Mouse (Mus musculus): ENCODE results near the gene Mep1a.

Mep1a gene

GRCm38 (mm10) chr17:43474775-43475174, 27.8 kb downstream of the Mep1a start:
- DNase-seq, result no peak

GRCm38 (mm10) chr17:43472558-43472957, 30.1 kb downstream of the Mep1a start:
- no peak for DNase-seq

- no peak for DNase-seq
Measured at GRCm38 (mm10) chr17:43470039-43470438, 32.6 kb downstream of the Mep1a start.

- DNase-seq, result peak; percentile 94
Measured at GRCm38 (mm10) chr17:43460245-43461181, 42.1 kb downstream of the Mep1a start.

GRCm38 (mm10) chr17:43459737-43460230, 42.8 kb downstream of the Mep1a start:
- no peak for DNase-seq

GRCm38 (mm10) chr17:43458598-43458997, 44.0 kb downstream of the Mep1a start:
- DNase-seq, result peak; percentile 90

GRCm38 (mm10) chr17:43451216-43451615, 51.4 kb downstream of the Mep1a start:
- DNase-seq, result no peak

GRCm38 (mm10) chr17:43434485-43434884, 68.1 kb downstream of the Mep1a start:
- DNase-seq, result no peak

- DNase-seq, result no peak
Measured at GRCm38 (mm10) chr17:43431692-43432091, 70.9 kb downstream of the Mep1a start.

All from embryo, embryonic 11 days (tissue).